Mouse (Mus musculus) lung, embryonic 15.5 days (tissue): ENCODE measurements around the gene Enoph1. TPM values are rescaled to one million over a fixed set of nuclear protein-coding genes. Genes with fewer than 3 reads are reported as not detected.

Experiments
- ATAC-seq: fragments of 200-750 bp; cut with Nextera tagmentation; 2 replicates; pipeline ENCODE4 v1.8.0; 2017; ENCODE audit warnings: moderate number of reproducible peaks, borderline replicate concordance; ENCODE audit not compliant: low FRiP score, low TSS enrichment; ENCODE audit errors: extremely low read depth
- H3K27ac ChIP-seq: fragments of 300-500 bp; sonication (generic); 2 replicates; pipeline ENCODE4 v1.5.1; 2015; ENCODE audit warnings: moderate library complexity, mild to moderate bottlenecking, inconsistent platforms
- H3K27me3 ChIP-seq: fragments of 300-500 bp; sonication (generic); 2 replicates; pipeline ENCODE4 v1.6.1; 2015; ENCODE audit warnings: inconsistent platforms
- H3K36me3 ChIP-seq: fragments of 300-500 bp; sonication (generic); 2 replicates; pipeline ENCODE4 v1.6.1; 2015; ENCODE audit warnings: inconsistent platforms
- H3K4me1 ChIP-seq: fragments of 300-500 bp; sonication (generic); 2 replicates; pipeline ENCODE4 v1.6.1; 2015; ENCODE audit warnings: inconsistent platforms
- H3K4me2 ChIP-seq: fragments of 300-500 bp; sonication (generic); 2 replicates; pipeline ENCODE4 v1.6.1; 2015; ENCODE audit warnings: inconsistent platforms, mild to moderate bottlenecking, moderate library complexity
- H3K4me3 ChIP-seq: fragments of 300-500 bp; sonication (generic); 2 replicates; pipeline ENCODE4 v1.5.1; 2015; ENCODE audit warnings: mild to moderate bottlenecking, inconsistent platforms
- H3K9ac ChIP-seq: fragments of 300-500 bp; sonication (generic); 2 replicates; pipeline ENCODE4 v1.6.1; 2015; ENCODE audit warnings: inconsistent platforms
- H3K9me3 ChIP-seq: fragments of 300-500 bp; sonication (generic); 2 replicates; pipeline ENCODE4 v1.6.1; 2016; ENCODE audit warnings: inconsistent platforms
- WGBS: fragments of 180-500 bp; shearing (Covaris S2); methylation state at CpG from one replicate; pipeline ENCODE4 v1.1.7; 2015; 5-methylcytosine and 5-hydroxymethylcytosine counted together
- polyA plus RNA-seq: library from polyadenylated mRNA; unstranded; fragments of >200 nt; fragmentation: Nextera tagmentation; extraction: Ambion mirVana; gene quantifications from 2 replicates; pipeline ENCODE4 v1.2.1, GENCODE M21; 2015

The Enoph1 gene
- polyA plus RNA-seq, 1 experiment from 2014 or later = 48.4 TPM

- ATAC-seq = no peak
- WGBS = 82% methylated on average over 14 of the region's 15 CpGs
- H3K9me3 ChIP-seq = no peaks in the 10 kb centered on the region
- no peak overlapping the region for H3K4me2 ChIP-seq
- H3K4me1 ChIP-seq = peaks cover 7% of the 10 kb centered on the region; the same call in 1 of the 2 replicates
- peaks cover 36% of the 10 kb centered on the region for H3K36me3 ChIP-seq
- H3K9ac ChIP-seq = no peak overlapping the region
- no peak overlapping the region for H3K4me3 ChIP-seq
- H3K27me3 ChIP-seq = no peaks in the 10 kb centered on the region
- no peak overlapping the region for H3K27ac ChIP-seq
Observed at GRCm38 (mm10) chr5:100057461-100058209, 17.9 kb downstream of the Enoph1 start.

GRCm38 (mm10) chr5:100058729-100059128, 18.9 kb downstream of the Enoph1 start:
- no peak overlapping the region for H3K9ac ChIP-seq
- no peak for ATAC-seq
- H3K4me3 ChIP-seq = no peak overlapping the region
- H3K9me3 ChIP-seq = no peaks in the 10 kb centered on the region
- H3K4me2 ChIP-seq = no peak overlapping the region
- H3K4me1 ChIP-seq = peaks cover 7% of the 10 kb centered on the region; the same call in 1 of the 2 replicates
- H3K27ac ChIP-seq = no peak overlapping the region
- WGBS = 75% methylated on average over 6 of the region's 6 CpGs
- no peaks in the 10 kb centered on the region for H3K27me3 ChIP-seq
- peaks cover 40% of the 10 kb centered on the region for H3K36me3 ChIP-seq

- Histone ChIP-seq H3K4me1 (peaks cover 7% of the 10 kb centered on the region; the same call in 1 of the 2 replicates), H3K27ac (no peak overlapping the region), H3K9ac (no peak overlapping the region), H3K27me3 (no peaks in the 10 kb centered on the region), H3K4me2 (no peak overlapping the region), H3K9me3 (no peaks in the 10 kb centered on the region), H3K4me3 (no peak overlapping the region), H3K36me3 (peaks cover 46% of the 10 kb centered on the region)
- 76% methylated on average over 6 of the region's 6 CpGs for WGBS
- no peak for ATAC-seq
Observed at GRCm38 (mm10) chr5:100059326-100059725, 19.5 kb downstream of the Enoph1 start.

- H3K27me3 ChIP-seq = no peaks in the 10 kb centered on the region
- 87% methylated on average over 14 of the region's 14 CpGs for WGBS
- peaks cover 46% of the 10 kb centered on the region for H3K36me3 ChIP-seq
Observed at GRCm38 (mm10) chr5:100060876-100061275, 21.1 kb downstream of the Enoph1 start.

GRCm38 (mm10) chr5:100067579-100067978, 27.8 kb downstream of the Enoph1 start:
- Histone ChIP-seq H3K9ac (no peak overlapping the region), H3K4me2 (no peak overlapping the region), H3K27ac (no peak overlapping the region), H3K36me3 (peaks cover 31% of the 10 kb centered on the region), H3K9me3 (no peaks in the 10 kb centered on the region), H3K4me1 (no peaks in the 10 kb centered on the region), H3K27me3 (no peaks in the 10 kb centered on the region), H3K4me3 (no peak overlapping the region)
- WGBS = 88% methylated on average over 16 of the region's 16 CpGs
- no peak for ATAC-seq

More at GRCm38 (mm10) chr5:100060876-100061275, 21.1 kb downstream of the Enoph1 start:
- ATAC-seq = no peak
- Histone ChIP-seq H3K4me1 (no peaks in the 10 kb centered on the region), H3K4me3 (no peak overlapping the region), H3K9ac (no peak overlapping the region), H3K27ac (no peak overlapping the region), H3K4me2 (no peak overlapping the region), H3K9me3 (no peaks in the 10 kb centered on the region)

GRCm38 (mm10) chr5:100069526-100069925, 29.7 kb downstream of the Enoph1 start:
- ATAC-seq = no peak
- H3K27ac ChIP-seq = no peak overlapping the region
- no peak overlapping the region for H3K9ac ChIP-seq
- H3K36me3 ChIP-seq = peaks cover 22% of the 10 kb centered on the region
- no peak overlapping the region for H3K4me2 ChIP-seq
- 95% methylated on average over 2 of the region's 2 CpGs for WGBS
- no peaks in the 10 kb centered on the region for H3K27me3 ChIP-seq
- H3K9me3 ChIP-seq = no peaks in the 10 kb centered on the region
- H3K4me1 ChIP-seq = no peaks in the 10 kb centered on the region
- no peak overlapping the region for H3K4me3 ChIP-seq

- ATAC-seq = peak; percentile 69; the same call in 1 of the 2 replicates
Observed at GRCm38 (mm10) chr5:100070255-100070654, 30.5 kb downstream of the Enoph1 start.

GRCm38 (mm10) chr5:100071541-100071940, 31.8 kb downstream of the Enoph1 start:
- 90% methylated on average over 5 of the region's 5 CpGs for WGBS

More at GRCm38 (mm10) chr5:100070255-100070654, 30.5 kb downstream of the Enoph1 start:
- Histone ChIP-seq H3K27ac (no peak overlapping the region), H3K27me3 (no peaks in the 10 kb centered on the region), H3K4me3 (no peak overlapping the region), H3K4me1 (no peaks in the 10 kb centered on the region), H3K4me2 (no peak overlapping the region), H3K9ac (no peak overlapping the region), H3K36me3 (peaks cover 22% of the 10 kb centered on the region), H3K9me3 (no peaks in the 10 kb centered on the region)
- WGBS = 17% methylated on average over 3 of the region's 3 CpGs

GRCm38 (mm10) chr5:100072557-100072956, 32.8 kb downstream of the Enoph1 start:
- Histone ChIP-seq H3K27me3 (no peaks in the 10 kb centered on the region), H3K4me2 (no peak overlapping the region), H3K27ac (no peak overlapping the region), H3K9ac (no peak overlapping the region), H3K36me3 (peaks cover 13% of the 10 kb centered on the region), H3K4me1 (no peaks in the 10 kb centered on the region), H3K9me3 (no peaks in the 10 kb centered on the region), H3K4me3 (no peak overlapping the region)
- no peak for ATAC-seq
- 64% methylated on average over 9 of the region's 9 CpGs for WGBS

More at GRCm38 (mm10) chr5:100071541-100071940, 31.8 kb downstream of the Enoph1 start:
- no peak overlapping the region for H3K27ac ChIP-seq
- no peaks in the 10 kb centered on the region for H3K27me3 ChIP-seq
- peaks cover 18% of the 10 kb centered on the region for H3K36me3 ChIP-seq
- no peak overlapping the region for H3K9ac ChIP-seq
- H3K9me3 ChIP-seq = no peaks in the 10 kb centered on the region
- no peak overlapping the region for H3K4me3 ChIP-seq
- ATAC-seq = no peak
- no peaks in the 10 kb centered on the region for H3K4me1 ChIP-seq
- no peak overlapping the region for H3K4me2 ChIP-seq

- 46% methylated on average over 4 of the region's 4 CpGs for WGBS
- Histone ChIP-seq H3K27me3 (no peaks in the 10 kb centered on the region), H3K27ac (no peak overlapping the region), H3K4me1 (peaks cover 8% of the 10 kb centered on the region; the same call in 1 of the 2 replicates), H3K4me3 (no peak overlapping the region), H3K4me2 (no peak overlapping the region), H3K36me3 (0 out of 2 replicates have a peak, but pooled peaks cover 6% of the 10 kb centered on the region), H3K9ac (no peak overlapping the region), H3K9me3 (no peaks in the 10 kb centered on the region)
- no peak for ATAC-seq
Observed at GRCm38 (mm10) chr5:100074571-100074970, 34.8 kb downstream of the Enoph1 start.

- peak; percentile 47; the same call in 1 of the 2 replicates for ATAC-seq
Observed at GRCm38 (mm10) chr5:100079040-100079930, 39.5 kb downstream of the Enoph1 start.

More at GRCm38 (mm10) chr5:100079040-100079930, 39.5 kb downstream of the Enoph1 start:
- Histone ChIP-seq H3K36me3 (no peaks in the 10 kb centered on the region), H3K4me3 (peak overlapping the region; percentile 29), H3K27ac (no peak overlapping the region), H3K4me1 (peaks cover 13% of the 10 kb centered on the region), H3K9ac (peak overlapping the region; percentile 23; the same call in 1 of the 2 replicates), H3K4me2 (peak overlapping the region; percentile 60), H3K27me3 (no peaks in the 10 kb centered on the region), H3K9me3 (no peaks in the 10 kb centered on the region)
- 27% methylated on average over 36 of the region's 36 CpGs for WGBS
